Mouse (Mus musculus) adrenal gland, postnatal 4 days (tissue): ENCODE results near the gene Nrap. TPM values are rescaled to one million over a fixed set of nuclear protein-coding genes. Genes with fewer than 3 reads are reported as not detected.
A peak's percentile ranks its signal among the peaks of the same experiment; 100 is the strongest.
"Not testable (repeated sequence)": the region's sequence is repeated elsewhere in the genome, so short reads cannot be mapped to it uniquely, and the experiment has no call there.

Experiments used
- DNase-seq, 2 experiments: peaks; one replicate each; pipeline ENCODE4 v3.0.0; 2021 to 2022; ENCODE audit warnings: low spot score in 2 of 2, mixed read lengths in 2 of 2
- total RNA-seq, 2 experiments: library from RNA; stranded (reverse); gene quantifications; 2 replicates each; pipeline ENCODE4 v1.2.3; 2021

Nrap gene
- total RNA-seq, 2 experiments from 2014 or later: 3.7 to 12.2 TPM

- DNase-seq: no peak
Observed at GRCm38 (mm10) chr19:56368912-56369311, 20.9 kb downstream of the Nrap start.

DNA sequence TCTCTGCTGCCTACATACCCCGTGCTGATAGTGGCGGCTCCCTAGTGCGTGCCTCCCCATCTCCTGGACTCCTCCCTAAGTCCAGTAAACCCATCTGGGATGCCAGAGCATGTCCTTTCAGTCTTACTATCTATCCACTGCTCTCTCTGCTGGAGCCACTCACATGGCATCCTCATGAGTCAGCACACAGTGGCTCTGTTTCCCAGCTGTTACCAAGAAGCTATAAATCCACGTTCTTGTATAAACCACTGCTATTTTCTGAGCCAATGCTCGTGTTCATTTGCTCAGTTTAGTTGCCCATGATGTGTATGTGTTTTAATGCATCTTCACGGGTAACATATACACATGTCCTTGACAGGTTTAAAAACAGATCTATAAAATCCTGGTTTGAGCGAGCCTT lies 22.1 kb downstream of the Nrap start:
- no peak for DNase-seq

- DNase-seq: no peak
Observed at GRCm38 (mm10) chr19:56366625-56367024, 23.2 kb downstream of the Nrap start.

DNA sequence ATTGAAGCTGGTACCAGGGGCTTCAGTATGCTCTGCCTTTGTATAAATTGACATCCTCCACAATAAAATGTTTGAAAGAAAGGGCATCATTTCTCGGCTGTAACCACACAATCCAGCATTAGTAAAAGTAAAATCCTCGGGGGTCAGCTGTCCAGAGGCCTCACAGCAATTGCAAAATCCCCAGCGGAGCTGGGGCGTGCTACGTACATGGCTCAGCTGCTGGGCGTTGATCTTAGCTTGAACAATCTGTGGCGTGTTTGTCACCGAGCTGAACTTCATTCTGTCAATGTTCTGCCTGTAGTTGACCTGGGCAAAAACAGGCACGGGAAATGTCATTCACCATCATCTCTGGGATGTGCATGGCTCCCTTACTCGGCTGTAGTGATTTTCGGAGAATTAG lies 23.7 kb downstream of the Nrap start:
- no peak for DNase-seq

DNA sequence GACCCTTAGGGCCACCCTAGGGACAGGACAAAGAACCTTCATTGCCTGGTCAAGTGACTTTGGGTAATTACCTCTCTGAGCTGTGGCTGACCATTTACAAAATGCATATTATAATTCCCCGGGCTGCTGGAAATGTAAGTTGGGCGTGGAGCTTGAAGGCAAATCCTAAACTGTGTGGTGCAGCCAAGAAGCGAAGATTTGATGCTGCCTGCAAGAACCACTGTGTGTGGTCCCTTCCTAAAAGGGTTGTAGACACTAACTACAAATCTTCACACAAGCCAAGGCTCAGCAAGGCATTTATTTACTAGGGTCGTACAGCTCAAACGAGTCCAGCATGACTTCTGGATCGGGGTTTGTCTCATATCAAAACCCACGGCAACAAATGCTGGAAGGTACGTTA lies 25.3 kb downstream of the Nrap start:
- no peak for DNase-seq

GRCm38 (mm10) chr19:56363721-56364460 lies 25.9 kb downstream of the Nrap start:
- no peak for DNase-seq

GRCm38 (mm10) chr19:56358890-56359289 lies 30.9 kb downstream of the Nrap start:
- no peak for DNase-seq

GRCm38 (mm10) chr19:56357374-56357708 lies 32.5 kb downstream of the Nrap start:
- not testable (repeated sequence) for DNase-seq

GRCm38 (mm10) chr19:56356480-56357373 lies 33.1 kb downstream of the Nrap start:
- peak; percentile 57 to 60 for DNase-seq

DNA sequence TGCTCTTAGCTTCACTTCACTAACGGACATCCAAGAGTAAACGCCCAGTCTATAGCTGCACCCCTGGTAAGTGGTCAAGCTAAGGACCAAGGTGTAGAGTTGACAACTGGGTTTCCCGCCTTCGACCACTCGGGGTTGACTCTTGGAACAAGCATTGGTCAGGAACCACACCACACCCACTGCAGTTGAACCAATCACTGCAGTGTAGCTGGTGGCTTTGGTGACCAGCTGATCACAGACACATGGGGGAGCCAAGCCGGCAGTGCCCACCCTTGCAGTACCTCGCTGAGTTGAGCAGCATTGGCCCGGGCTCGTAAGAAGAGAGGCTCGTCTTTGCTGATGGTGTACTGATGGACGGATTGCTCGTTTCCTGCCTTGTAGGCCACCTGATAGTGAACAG lies 34.6 kb downstream of the Nrap start:
- DNase-seq: no peak

DNA sequence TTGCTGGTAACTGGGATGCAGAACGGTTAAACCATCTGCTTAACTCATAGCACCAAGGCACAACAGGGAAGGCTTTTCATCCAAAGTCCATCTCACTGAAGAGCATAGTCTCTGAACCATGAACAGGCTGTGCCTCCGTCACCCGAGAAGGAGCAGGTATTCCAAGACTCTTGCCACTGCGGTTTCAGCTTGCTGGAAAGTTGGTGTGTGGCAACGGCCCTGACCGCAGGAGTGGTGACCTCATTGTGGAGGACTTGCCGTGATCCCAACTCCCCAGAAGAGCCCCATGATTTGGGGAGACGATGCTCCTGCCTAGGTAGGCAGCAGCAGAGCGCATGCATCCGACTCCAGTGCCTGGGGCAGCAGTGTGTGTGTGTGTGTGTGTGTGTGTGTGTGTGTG lies 36.1 kb downstream of the Nrap start:
- no peak for DNase-seq

DNA sequence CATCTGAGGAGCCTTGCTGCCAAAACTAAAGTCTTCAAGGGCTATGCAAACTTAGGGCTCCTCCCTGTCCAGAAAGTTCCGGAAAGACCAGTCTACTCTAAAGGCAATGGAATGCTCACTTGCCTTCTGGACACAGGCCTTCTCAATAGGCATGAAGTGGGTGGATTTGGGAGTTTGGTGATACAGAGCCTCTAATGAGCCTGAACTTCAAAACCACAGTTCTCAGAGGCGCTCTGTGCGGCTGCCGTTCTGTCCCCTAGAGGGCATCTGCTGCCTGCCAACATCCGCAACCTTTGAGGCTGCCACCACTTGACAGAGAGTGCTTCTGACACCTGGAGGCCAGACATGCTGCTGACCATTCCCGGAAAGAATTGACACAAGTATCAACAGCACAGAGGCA lies 40.5 kb downstream of the Nrap start:
- DNase-seq: no peak

DNA sequence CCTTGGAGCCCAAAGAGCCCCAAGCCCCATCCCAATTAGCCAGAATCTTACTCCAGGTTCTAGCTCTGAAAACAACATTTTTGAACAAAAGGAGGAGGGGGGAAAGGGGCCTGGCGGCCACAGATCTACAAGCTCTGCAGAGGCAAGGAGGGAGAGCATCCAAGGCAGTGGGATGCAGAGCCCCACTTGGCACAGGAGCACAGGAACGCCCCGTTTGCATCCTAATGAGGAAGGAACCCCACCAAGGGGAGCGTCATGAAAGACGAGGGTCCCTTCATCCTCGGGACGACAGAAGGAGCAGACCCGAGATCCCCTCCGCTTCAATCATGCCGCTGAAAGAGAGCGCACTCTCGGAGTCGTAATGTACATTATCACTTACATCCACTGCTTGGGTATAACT lies 43.1 kb downstream of the Nrap start:
- DNase-seq: no peak

- no peak for DNase-seq
Observed at GRCm38 (mm10) chr19:56346016-56346415, 43.8 kb downstream of the Nrap start.

GRCm38 (mm10) chr19:56343869-56344563 lies 45.8 kb downstream of the Nrap start:
- no peak for DNase-seq

DNA sequence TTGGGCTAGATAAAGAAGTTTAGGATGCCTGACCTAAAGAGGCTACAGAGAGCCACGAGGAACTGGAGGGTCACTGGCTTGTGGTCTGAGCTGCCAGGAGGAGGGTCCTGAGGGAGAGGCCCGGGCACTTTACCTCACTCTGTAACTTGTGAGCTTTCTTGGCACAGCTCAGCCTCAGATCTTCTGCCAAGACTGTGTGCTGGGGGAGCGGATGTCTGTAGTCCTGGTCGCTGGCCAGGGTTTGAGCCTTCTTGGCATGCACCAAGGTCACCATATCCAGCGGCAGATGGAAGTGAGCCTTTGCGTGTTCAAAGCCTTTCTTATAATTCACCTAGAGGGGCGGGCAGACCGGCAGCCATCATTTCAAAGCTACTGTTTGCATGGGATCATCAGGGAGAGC lies 47.8 kb downstream of the Nrap start:
- peak in 1 of 2 experiments; percentile 51 for DNase-seq

GRCm38 (mm10) chr19:56336826-56337225 lies 53.0 kb downstream of the Nrap start:
- no peak for DNase-seq

DNA sequence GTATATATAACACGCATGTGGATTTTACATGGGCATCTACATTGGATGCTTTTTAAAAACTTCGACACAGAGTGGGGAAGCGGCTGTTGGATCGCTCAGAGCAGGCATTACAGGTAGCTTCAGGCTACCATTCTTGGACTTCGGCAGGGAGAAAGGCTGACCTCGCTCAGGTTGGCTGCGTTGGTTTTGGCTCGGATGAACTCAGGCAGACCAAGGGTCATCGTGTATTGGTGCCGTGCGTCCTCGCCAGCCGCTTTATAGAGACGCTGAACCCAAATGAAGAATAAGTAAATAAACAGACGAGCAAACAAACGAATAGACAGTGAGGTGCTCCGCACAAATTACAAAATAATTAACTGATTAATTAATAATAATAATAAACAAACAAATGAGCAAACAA lies 53.5 kb downstream of the Nrap start:
- DNase-seq: no peak

DNA sequence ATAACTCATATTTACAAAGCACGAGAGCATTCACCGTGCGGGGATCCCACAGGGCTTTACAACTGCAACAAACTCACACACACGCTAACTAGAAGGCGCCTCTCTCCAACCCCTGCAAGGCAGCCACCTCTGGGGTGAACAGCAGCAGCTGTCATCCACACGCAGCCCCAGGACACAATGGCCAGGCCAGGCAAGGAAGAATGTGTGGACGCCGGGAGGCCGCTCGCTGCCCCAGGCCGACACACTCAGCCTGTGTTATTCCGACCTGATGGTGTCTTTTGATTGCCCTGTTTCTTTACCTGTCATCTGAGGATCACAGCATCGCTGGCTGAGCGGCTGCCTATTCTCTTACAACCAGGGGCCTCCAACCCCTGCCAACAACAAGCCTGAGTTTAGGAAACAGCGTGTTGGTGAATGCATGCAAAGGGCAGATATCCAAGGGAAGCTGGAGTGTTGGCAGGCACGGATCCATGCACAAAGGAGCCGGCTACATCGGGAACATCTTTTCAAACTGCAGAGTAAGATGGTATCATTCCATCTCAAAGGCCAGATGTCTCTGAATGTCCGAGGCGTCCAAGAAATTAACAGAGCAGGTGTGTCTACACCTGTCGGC lies 63.5 kb downstream of the Nrap start:
- no peak for DNase-seq

DNA sequence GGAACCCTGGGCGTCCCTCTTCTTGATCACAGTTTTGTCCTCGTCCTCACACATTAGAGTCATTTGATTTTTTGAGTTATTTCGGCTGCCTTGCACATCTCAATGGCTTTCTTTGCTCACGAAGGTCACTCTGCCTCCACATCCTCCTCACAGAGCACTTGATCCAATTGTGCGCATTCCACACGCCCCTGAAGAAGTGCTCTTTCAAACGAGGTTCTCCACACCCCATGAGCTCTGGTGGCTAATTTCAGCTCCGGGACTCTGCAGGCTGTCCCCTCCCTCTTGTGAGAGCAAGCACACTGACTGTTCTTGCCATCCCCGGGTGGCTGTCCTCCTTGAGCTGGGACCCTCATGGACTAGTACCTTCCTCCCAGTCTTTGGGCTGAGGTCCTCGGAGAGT lies 64.2 kb downstream of the Nrap start:
- DNase-seq: no peak

- DNase-seq: no peak
Observed at GRCm38 (mm10) chr19:56321303-56321920, 68.4 kb downstream of the Nrap start.
